Mouse (Mus musculus): Measurements from ENCODE around the gene Cdc34b. TPM values are rescaled to one million over a fixed set of nuclear protein-coding genes. Genes with fewer than 3 reads are reported as not detected.

Gene Cdc34b
- polyA plus RNA-seq, 1 experiment from 2014 or later: 0.23 TPM

DNA sequence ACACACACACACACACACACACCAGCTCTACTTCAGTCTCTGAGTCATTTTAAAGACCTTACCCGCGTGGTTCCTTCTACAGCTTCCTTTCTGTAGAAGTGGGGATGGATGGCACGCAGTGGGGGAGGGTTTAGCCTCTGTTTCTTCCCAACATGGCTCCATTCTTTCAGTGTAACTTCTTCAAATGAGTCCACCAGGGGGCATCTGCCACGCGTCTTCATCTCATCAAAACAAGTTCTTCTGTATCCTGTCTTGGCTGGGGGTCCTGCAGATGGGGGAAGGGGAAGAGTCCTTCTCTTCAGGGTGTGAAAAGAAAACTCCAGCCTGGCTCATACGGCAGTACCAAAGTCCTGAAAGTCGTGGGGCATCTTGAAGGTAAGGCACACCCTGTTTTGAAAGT lies 37.6 kb upstream of the Cdc34b start:
- Histone ChIP-seq H3K4me1 (replicated peaks; ENCODE audit: control insufficient read depth, insufficient read depth, low read length) (no peaks in the 10 kb centered on the region), H3K9me3 (ENCODE audit: control insufficient read depth, low read length) (no peaks in the 10 kb centered on the region), H3K27me3 (replicated peaks; ENCODE audit: control insufficient read depth, insufficient read depth, low read length) (0 out of 2 replicates have a peak, but pooled peaks cover 3% of the 10 kb centered on the region), H3K4me3 (ENCODE audit: low read depth, low read length) (no peak overlapping the region), H3K27ac (ENCODE audit: low read depth, low read length) (no peak overlapping the region), H3K4me2 (no peak overlapping the region), H3K9ac (ENCODE audit: low read depth, low read length) (no peak overlapping the region), H3K36me3 (ENCODE audit: control insufficient read depth, insufficient read depth, low read length) (no peaks in the 10 kb centered on the region)
- ATAC-seq (replicated peaks; ENCODE audit: low FRiP score): no peak
- 44% methylated on average over 7 of the region's 7 CpGs for WGBS
- no peak for DNase-seq (ENCODE audit: low spot score)

DNA sequence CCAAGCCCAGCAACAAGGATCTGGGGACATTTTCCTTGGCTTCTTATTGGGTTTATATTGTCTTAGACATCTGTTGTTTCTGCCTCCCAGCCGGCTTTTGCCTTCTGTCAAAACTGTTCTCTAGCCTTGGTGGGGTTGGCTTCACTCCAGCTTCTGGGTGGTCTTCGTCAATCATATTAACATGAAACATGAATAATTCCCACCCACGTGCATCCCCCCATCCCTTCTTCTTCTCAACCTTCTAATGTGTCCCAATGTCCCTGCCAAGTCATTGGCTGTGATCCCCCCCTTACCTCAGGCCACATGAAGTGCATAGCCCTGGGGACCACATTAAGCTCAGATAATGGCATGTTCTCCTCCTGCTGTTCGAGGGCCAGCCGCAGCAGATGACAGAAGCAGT lies 37.1 kb upstream of the Cdc34b start, which contains the start of gene Gm11541:
Gene Gm11541 (minus strand): TSS at position 28 of the 400 bp plus-strand sequence.
- Histone ChIP-seq H3K27me3 (replicated peaks; ENCODE audit: control insufficient read depth, insufficient read depth, low read length) (0 out of 2 replicates have a peak, but pooled peaks cover 3% of the 10 kb centered on the region), H3K36me3 (ENCODE audit: control insufficient read depth, insufficient read depth, low read length) (no peaks in the 10 kb centered on the region), H3K9ac (ENCODE audit: low read depth, low read length) (no peak within 1 kb of the TSS), H3K4me3 (ENCODE audit: low read depth, low read length) (no peak within 1 kb of the TSS), H3K4me2 (no peak within 1 kb of the TSS), H3K4me1 (replicated peaks; ENCODE audit: control insufficient read depth, insufficient read depth, low read length) (no peaks in the 10 kb centered on the region), H3K9me3 (ENCODE audit: control insufficient read depth, low read length) (no peaks in the 10 kb centered on the region), H3K27ac (ENCODE audit: low read depth, low read length) (no peak within 1 kb of the TSS)
- 83% methylated on average over 5 of the region's 5 CpGs for WGBS
- DNase-seq (ENCODE audit: low spot score): no peak
- ATAC-seq (replicated peaks; ENCODE audit: low FRiP score): no peak

DNA sequence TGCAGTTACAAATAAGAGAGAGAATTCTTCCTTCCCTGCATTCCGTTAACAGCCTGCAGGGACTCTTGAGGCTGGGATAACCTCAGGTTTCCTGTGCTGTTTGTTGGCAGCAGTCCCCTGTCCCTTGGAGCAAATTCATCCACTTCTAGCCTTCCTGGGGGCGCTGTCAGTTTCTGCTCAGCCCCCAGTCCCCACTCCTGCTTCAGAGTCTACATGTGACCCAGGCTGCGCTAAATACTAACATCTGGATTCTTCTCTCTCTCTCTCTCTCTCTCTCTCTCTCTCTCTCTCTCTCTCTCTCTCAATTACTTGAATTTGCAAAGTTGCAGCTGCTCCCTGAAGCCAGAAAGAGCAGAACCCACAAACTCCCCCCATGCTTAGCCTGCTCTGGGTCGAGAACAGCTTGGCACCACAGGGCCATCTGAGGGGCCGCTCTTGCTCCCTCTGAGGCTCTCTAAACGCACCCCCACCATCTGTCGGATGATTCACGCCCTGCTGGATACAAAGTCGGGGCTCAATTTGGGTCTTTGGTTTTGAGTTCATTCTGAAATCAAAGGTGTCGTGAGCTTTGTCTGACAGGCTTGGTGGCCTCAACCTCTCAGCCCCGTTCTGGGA lies 28.2 kb upstream of the Cdc34b start:
- no peak overlapping the region for H3K27ac ChIP-seq (ENCODE audit: low read depth, low read length)
- DNase-seq (ENCODE audit: low spot score) (no peak), ATAC-seq (replicated peaks; ENCODE audit: low FRiP score) (no peak)
- no peaks in the 10 kb centered on the region for H3K36me3 ChIP-seq (ENCODE audit: control insufficient read depth, insufficient read depth, low read length)
- no peak overlapping the region for H3K9ac ChIP-seq (ENCODE audit: low read depth, low read length)
- no peaks in the 10 kb centered on the region; the same call in 1 of the 2 replicates for H3K9me3 ChIP-seq (ENCODE audit: control insufficient read depth, low read length)
- peaks cover 8% of the 10 kb centered on the region; the same call in 1 of the 2 replicates for H3K4me1 ChIP-seq (replicated peaks; ENCODE audit: control insufficient read depth, insufficient read depth, low read length)
- 31% methylated on average over 11 of the region's 11 CpGs for WGBS
- no peak overlapping the region for H3K4me2 ChIP-seq
- H3K4me3 ChIP-seq (ENCODE audit: low read depth, low read length): no peak overlapping the region
- peaks cover 12% of the 10 kb centered on the region; the same call in 1 of the 2 replicates for H3K27me3 ChIP-seq (replicated peaks; ENCODE audit: control insufficient read depth, insufficient read depth, low read length)

DNA sequence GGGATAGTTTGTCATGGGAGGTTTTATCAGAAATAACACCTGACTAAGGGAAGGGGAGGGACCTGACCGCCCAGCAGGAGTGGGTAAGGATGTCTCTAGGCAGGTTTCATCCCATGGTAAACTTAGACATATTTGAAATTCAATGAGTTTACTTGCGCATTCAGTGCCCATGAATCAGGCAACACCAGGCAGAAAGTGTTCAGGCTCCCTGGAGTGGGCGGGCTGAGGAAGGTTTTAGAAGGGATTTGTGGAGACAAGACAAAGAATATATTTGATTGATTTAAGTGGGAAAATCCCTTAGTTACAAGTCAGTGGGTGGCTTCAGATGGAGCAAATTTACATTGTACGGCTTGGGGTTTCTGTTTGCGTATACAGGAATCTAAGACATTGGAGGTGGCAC lies 26.0 kb upstream of the Cdc34b start:
- Histone ChIP-seq H3K4me1 (replicated peaks; ENCODE audit: control insufficient read depth, insufficient read depth, low read length) (peaks cover 8% of the 10 kb centered on the region; the same call in 1 of the 2 replicates), H3K27ac (ENCODE audit: low read depth, low read length) (no peak overlapping the region), H3K9me3 (ENCODE audit: control insufficient read depth, low read length) (no peaks in the 10 kb centered on the region; the same call in 1 of the 2 replicates), H3K4me2 (no peak overlapping the region), H3K4me3 (ENCODE audit: low read depth, low read length) (no peak overlapping the region), H3K36me3 (ENCODE audit: control insufficient read depth, insufficient read depth, low read length) (no peaks in the 10 kb centered on the region), H3K27me3 (replicated peaks; ENCODE audit: control insufficient read depth, insufficient read depth, low read length) (peaks cover 12% of the 10 kb centered on the region; the same call in 1 of the 2 replicates), H3K9ac (ENCODE audit: low read depth, low read length) (no peak overlapping the region)
- 77% methylated on average over 5 of the region's 5 CpGs for WGBS
- no peak for DNase-seq (ENCODE audit: low spot score)
- ATAC-seq (replicated peaks; ENCODE audit: low FRiP score): no peak

DNA sequence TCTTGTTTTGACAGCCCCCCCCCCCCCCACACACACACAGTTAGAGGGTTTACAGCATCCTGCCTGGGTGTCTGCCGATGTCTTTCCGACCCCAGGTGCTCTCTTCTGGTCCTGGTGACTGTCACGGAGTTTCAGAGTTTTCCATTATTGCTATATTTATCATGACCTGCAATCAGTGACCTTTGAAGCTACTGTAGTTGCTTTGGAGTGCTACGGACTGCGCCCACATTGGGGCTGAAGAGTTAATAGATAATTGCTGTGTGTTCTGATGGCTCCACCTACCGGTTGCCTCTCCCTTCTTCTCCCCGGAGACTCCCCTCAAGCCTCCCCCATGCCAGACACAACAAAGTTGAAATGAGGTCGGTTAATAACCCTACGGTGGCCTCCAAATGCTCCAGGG lies 24.8 kb upstream of the Cdc34b start:
- DNase-seq (ENCODE audit: low spot score): no peak
- H3K4me2 ChIP-seq: peak overlapping the region; percentile 42
- H3K4me1 ChIP-seq (replicated peaks; ENCODE audit: control insufficient read depth, insufficient read depth, low read length): peaks cover 8% of the 10 kb centered on the region; the same call in 1 of the 2 replicates
- no peaks in the 10 kb centered on the region; the same call in 1 of the 2 replicates for H3K9me3 ChIP-seq (ENCODE audit: control insufficient read depth, low read length)
- no peak overlapping the region for H3K4me3 ChIP-seq (ENCODE audit: low read depth, low read length)
- H3K36me3 ChIP-seq (ENCODE audit: control insufficient read depth, insufficient read depth, low read length): no peaks in the 10 kb centered on the region
- H3K27me3 ChIP-seq (replicated peaks; ENCODE audit: control insufficient read depth, insufficient read depth, low read length): peaks cover 12% of the 10 kb centered on the region; the same call in 1 of the 2 replicates
- no peak overlapping the region for H3K9ac ChIP-seq (ENCODE audit: low read depth, low read length)
- no peak overlapping the region for H3K27ac ChIP-seq (ENCODE audit: low read depth, low read length)
- WGBS: 16% methylated on average over 9 of the region's 9 CpGs
- ATAC-seq (replicated peaks; ENCODE audit: low FRiP score): 0 out of 2 replicates have a peak, but pooled peaks have one; percentile 26

DNA sequence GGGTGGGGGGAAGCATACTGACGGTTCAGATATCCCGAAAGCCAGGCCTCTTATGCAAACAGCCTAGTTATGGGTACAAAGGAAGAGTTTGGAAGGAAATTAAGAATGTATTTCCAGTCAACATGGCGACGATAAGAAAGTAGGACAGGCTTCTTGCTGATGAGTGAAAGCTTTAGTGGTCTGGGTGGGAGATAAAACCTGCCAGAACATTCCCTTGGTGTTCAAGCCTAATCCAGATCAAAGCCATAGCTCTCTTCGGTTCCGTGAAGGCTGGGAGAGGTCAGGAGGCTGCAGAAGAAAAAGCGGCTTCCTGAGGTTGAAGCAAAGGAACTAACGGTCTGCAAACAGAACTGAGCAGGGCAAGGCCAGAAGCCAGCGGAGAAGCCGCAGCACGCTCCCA lies 24.3 kb upstream of the Cdc34b start:
- no peak overlapping the region for H3K9ac ChIP-seq (ENCODE audit: low read depth, low read length)

DNA sequence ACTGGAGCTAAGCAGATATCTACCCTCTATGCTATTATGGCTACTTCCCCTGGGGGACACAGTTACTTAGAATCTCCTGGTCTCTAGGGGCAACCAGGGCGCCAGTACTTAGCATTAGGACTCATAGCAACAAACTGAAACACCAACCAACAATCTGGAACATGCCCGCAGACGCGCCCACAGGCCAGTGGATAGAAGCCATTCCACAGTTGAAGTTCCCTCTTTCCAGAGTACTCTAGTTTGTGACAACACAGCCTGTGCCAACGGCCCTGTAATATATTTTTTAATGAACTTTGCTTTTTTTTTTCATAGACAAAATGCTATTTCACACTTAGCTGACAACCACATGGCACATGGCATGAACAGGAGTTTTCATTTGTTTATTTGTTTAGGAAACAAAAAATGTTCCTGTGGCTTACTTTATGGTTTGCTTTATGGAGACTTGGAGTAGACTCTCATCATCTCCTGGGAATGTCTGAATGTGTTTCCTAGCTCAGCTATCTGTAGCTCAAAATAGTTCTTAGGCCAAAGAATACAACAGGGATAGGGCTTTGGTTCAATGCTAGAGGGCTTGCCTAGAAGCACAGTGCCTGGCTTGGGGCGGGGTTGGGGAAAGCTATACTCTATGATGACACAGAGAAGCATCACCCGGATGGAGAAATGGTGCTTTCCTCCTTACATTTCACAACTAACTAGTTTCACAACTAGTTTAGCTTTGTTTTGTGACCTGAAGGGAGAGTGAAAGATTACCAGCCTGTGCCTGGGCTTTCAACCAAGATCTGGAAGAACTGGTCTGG lies 23.3 kb upstream of the Cdc34b start:
- WGBS: 83% methylated on average over 7 of the region's 7 CpGs
- H3K36me3 ChIP-seq (ENCODE audit: control insufficient read depth, insufficient read depth, low read length): no peaks in the 10 kb centered on the region

More for the DNA sequence above, 24.3 kb upstream of the Cdc34b start:
- H3K4me3 ChIP-seq (ENCODE audit: low read depth, low read length): no peak overlapping the region
- DNase-seq (ENCODE audit: low spot score): no peak
- no peak overlapping the region for H3K27ac ChIP-seq (ENCODE audit: low read depth, low read length)
- H3K27me3 ChIP-seq (replicated peaks; ENCODE audit: control insufficient read depth, insufficient read depth, low read length): peaks cover 12% of the 10 kb centered on the region; the same call in 1 of the 2 replicates
- peaks cover 8% of the 10 kb centered on the region; the same call in 1 of the 2 replicates for H3K4me1 ChIP-seq (replicated peaks; ENCODE audit: control insufficient read depth, insufficient read depth, low read length)
- peak overlapping the region; percentile 28 for H3K4me2 ChIP-seq
- WGBS: 42% methylated on average over 11 of the region's 11 CpGs
- no peak for ATAC-seq (replicated peaks; ENCODE audit: low FRiP score)
- no peaks in the 10 kb centered on the region for H3K36me3 ChIP-seq (ENCODE audit: control insufficient read depth, insufficient read depth, low read length)
- H3K9me3 ChIP-seq (ENCODE audit: control insufficient read depth, low read length): no peaks in the 10 kb centered on the region; the same call in 1 of the 2 replicates

DNA sequence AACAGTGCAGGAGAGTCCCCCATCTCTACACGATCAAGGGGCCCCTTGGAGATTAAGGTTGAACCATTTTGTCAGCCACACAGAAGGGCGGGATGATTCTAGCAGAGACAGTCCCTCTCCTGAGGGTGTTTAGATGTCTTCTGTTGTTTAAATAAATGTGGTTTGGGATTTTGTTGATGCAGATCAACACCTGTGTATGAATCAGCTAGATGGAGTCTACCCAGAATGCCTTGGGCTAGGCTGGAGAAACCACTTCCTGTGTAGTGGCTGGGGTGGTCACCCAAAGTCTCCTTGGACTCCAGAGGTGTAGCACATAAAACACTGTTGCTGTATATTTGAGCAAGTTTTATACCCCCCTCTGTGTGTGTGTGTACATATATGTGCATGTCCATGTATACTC lies 22.4 kb upstream of the Cdc34b start:
- H3K9me3 ChIP-seq (ENCODE audit: control insufficient read depth, low read length): no peaks in the 10 kb centered on the region
- WGBS: 71% methylated on average over 2 of the region's 2 CpGs
- no peak overlapping the region for H3K27ac ChIP-seq (ENCODE audit: low read depth, low read length)
- no peak overlapping the region for H3K4me2 ChIP-seq
- H3K4me3 ChIP-seq (ENCODE audit: low read depth, low read length): no peak overlapping the region
- DNase-seq (ENCODE audit: low spot score): no peak
- 0 out of 2 replicates have a peak, but pooled peaks cover 2% of the 10 kb centered on the region for H3K27me3 ChIP-seq (replicated peaks; ENCODE audit: control insufficient read depth, insufficient read depth, low read length)
- ATAC-seq (replicated peaks; ENCODE audit: low FRiP score): no peak
- H3K36me3 ChIP-seq (ENCODE audit: control insufficient read depth, insufficient read depth, low read length): no peaks in the 10 kb centered on the region
- peaks cover 8% of the 10 kb centered on the region; the same call in 1 of the 2 replicates for H3K4me1 ChIP-seq (replicated peaks; ENCODE audit: control insufficient read depth, insufficient read depth, low read length)
- no peak overlapping the region for H3K9ac ChIP-seq (ENCODE audit: low read depth, low read length)

More for the DNA sequence above, 23.3 kb upstream of the Cdc34b start:
- no peaks in the 10 kb centered on the region; the same call in 1 of the 2 replicates for H3K9me3 ChIP-seq (ENCODE audit: control insufficient read depth, low read length)
- no peak overlapping the region for H3K27ac ChIP-seq (ENCODE audit: low read depth, low read length)
- H3K4me1 ChIP-seq (replicated peaks; ENCODE audit: control insufficient read depth, insufficient read depth, low read length): peaks cover 8% of the 10 kb centered on the region; the same call in 1 of the 2 replicates
- DNase-seq (ENCODE audit: low spot score): no peak
- H3K9ac ChIP-seq (ENCODE audit: low read depth, low read length): no peak overlapping the region
- no peak overlapping the region for H3K4me3 ChIP-seq (ENCODE audit: low read depth, low read length)
- peaks cover 7% of the 10 kb centered on the region; the same call in 1 of the 2 replicates for H3K27me3 ChIP-seq (replicated peaks; ENCODE audit: control insufficient read depth, insufficient read depth, low read length)
- no peak overlapping the region for H3K4me2 ChIP-seq
- ATAC-seq (replicated peaks; ENCODE audit: low FRiP score): no peak
